Mouse (Mus musculus): ENCODE data around the gene Nhp2.
A peak's percentile ranks its signal among the peaks of the same experiment; 100 is the strongest.

The Nhp2 gene

DNA sequence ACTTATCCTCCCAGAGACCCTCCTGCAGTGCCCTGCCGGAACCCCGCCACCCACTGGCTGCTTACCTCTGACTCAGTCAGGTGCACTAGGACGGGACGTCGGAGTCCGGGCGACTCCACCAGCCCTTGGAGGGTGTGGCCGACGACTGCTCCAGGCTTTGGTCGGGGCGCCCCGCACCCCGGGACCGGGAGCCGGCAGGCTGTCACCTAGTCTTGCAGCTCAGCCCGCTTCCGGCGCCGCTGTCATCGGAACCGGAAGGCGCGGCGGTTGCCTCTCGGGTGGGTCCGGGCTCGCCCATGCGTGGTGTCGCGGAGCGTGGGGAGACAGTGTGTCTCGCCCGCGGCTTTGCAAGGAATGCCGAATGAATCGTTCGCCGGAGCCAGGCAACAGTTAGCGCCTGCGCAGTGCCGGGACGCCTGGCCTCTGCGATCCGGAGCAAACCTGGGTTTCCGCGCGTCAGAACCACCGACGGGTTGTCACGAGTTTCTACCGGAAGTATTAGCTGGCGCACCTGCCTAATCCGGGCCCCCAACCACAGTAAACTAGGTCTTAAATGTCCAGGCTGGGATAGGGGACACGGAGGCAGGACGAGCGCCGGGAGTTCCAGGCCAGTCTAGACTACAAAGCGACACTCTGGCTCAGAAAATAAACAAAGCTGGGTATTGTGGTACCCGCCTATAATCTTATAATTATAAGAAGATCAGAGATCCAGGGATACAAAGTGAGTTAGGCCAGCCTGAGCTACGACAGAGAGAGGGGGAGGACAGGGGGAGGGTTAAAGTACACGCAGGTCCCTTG, 16.2 kb downstream of the Nhp2 start, which contains the start of gene Rmnd5b:
Gene Rmnd5b (minus strand): TSS at position 372 of the 798 bp plus-strand sequence.
- DNase-seq = peak; percentile 90 to 93

DNA sequence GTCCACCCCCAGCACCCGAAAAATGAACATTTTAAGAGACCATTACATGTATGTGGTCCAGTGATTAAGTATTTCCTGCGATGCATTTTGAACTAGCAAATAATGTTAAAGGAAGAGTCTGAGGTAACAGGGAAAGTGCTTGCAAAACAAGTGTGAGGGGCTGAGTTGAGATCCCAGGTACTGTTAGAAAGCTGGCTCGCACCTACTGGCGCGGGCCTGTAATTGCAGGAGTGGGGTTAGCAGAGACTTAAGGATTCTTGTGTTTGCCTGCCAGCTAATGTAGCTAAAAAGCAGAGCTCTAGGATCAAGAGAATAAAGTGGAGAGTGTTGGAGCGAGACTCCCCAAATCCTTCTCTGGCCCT, 16.8 kb downstream of the Nhp2 start:
- DNase-seq = peak; percentile 63 to 76

DNA sequence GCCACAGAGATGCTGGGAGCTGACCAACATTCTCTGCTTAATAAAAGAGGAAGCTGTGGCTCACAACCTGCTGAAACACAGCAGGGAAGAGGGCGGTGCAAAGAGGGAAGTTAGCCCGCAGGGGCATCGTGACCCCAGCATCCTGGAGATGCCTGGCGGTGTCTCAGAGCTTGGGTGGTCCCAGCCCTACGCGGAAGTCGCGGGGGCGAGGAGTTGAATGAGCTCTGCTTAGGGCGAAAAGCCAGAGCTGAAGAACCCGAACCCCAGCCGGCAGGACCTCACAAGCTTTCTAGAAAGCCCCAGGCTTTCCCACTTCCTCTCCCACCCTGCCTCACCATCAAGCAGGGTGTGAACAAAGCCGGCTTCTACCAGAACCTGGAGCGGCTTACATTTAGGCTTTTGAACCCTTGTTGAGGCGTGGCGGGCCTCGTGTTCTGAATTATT, 18.5 kb downstream of the Nhp2 start:
- DNase-seq = peak; percentile 59 to 63

GRCm38 (mm10) chr11:51638497-51638896, 19.0 kb downstream of the Nhp2 start:
- DNase-seq = no peak

DNA sequence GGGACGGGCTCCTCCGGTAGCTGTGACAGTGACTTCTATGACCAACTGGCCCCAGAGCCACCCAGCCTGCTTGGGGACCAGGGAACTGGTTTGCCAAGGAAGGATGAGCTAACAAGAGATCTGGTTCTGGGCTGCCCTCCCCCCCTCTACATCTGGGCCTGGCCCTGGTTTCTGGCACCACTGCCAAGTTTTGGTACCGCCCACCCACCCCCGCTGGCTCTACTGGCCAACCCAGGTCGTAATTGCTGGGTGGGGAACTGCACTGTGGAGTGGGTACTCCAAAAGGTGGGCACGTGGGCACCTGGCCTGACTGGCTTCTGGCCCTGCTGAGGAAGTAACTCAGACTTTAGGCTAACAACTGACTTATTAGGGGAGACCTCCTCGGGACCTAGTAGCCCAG, 21.2 kb downstream of the Nhp2 start:
- peak; percentile 69 to 80 for DNase-seq

GRCm38 (mm10) chr11:51643202-51643601, 23.7 kb downstream of the Nhp2 start:
- peak in 1 of 2 experiments; percentile 19 for DNase-seq

GRCm38 (mm10) chr11:51643761-51644160, 24.2 kb downstream of the Nhp2 start:
- DNase-seq = no peak

- DNase-seq = peak; percentile 27 to 35
These were observed 24.7 kb downstream of the Nhp2 start for GRCm38 (mm10) chr11:51644217-51644616.

DNA sequence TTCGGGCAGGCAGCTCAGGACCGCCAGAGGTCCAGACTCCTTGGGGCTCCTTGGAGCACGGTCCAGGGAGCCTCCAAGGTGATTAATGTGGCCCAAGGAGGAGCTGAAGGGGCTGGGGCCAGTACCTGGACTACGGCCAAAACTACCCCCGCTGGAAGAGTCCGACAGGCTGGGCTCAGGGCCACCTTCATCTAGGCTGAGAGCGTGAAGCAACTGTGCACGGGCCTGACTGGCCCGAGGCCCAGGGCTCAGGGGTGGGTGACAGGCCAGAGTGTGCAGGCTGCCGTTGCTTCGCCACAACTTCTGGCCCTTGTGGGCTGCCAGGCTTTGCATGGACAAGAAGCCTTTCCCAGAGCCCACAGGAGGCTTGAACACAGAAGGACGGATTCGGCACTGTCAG, 25.8 kb downstream of the Nhp2 start:
- no peak for DNase-seq

DNA sequence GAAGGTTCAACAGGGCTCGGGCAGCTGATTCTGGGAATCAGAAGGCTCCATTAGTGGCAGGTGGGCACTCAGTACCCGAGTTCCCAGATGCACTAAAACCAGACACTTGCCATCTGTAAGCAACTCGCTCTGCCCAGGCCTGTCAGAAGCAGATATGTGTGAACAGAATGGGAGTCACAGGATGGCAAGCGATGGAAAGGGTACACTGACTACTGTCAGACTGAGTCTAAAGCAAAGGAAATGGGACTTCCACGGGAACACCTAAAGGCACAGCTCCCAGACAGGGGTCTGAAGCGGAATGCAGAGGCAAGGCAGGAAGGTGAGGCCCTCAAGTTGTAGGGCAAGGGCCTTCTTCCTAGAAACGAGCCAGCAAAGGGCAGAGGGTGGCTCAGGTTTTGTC, 26.7 kb downstream of the Nhp2 start:
- no peak for DNase-seq

GRCm38 (mm10) chr11:51646751-51647667, 27.5 kb downstream of the Nhp2 start:
- DNase-seq = peak; percentile 60 to 78

DNA sequence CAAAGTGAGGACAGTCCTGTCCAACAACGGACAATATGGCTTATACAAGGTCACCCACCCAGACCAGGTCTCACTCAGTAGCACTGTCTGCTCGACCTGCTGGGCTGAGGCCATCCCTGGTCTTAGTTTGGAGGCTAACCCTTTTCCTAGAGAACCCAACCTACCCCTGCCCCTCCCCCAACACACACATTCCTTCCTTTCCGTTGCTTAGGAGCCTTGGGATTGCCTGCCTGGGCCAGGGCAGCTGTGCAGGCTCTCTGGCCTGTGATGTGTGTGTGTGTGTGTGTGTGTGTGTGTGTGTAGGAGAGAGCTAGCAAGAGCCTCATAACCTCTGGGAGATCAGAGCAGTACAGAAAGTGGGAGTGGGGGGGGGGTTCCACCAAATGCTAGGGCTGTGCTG, 29.0 kb downstream of the Nhp2 start:
- peak in 1 of 2 experiments; percentile 42 for DNase-seq

- no peak for DNase-seq
These were observed 29.8 kb downstream of the Nhp2 start for GRCm38 (mm10) chr11:51649111-51649888.

DNA sequence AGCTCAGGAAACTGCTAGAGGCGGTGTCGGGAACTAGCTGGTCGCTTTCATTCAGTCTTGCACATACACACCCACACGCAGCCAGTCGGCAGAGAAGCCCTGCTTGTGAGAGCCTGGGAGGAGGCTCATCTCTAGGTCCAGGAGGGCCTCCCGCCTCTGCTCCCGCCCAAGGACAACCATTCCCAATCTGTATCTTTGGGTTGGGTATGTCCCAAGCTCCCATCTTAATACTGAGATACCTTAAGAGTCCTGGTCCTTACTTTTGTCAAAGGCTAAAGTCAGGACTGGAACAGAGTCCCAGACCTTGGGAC, 30.3 kb downstream of the Nhp2 start:
- peak in 1 of 2 experiments; percentile 29 for DNase-seq

DNA sequence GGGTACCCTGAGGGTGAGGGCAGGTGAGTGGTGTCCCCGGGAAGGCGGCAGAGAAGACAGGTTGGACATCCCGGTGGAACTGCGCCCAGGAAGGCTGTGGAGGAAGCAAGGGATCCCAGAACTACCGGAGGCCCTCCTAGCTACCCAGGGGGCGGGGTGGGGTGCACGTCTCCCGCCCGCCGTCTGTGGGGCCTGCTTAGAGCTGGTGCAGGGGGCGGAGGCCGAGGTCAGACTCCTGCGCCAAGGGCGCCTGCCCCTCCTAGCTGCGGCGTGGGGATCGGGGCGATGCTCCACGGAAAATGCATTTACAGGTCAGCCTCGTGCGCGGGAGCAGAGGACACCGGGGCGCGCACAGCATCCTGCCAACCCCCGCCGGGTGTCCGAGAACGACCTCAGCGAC, 30.7 kb downstream of the Nhp2 start:
- DNase-seq = peak; percentile 38 to 42

- DNase-seq = peak; percentile 82 to 86
These were observed 31.4 kb downstream of the Nhp2 start, which contains the start of the genes N4bp3 and D930048N14Rik for GRCm38 (mm10) chr11:51650691-51651515. Gene N4bp3, minus strand, starts transcription at chr11:51650842. Gene D930048N14Rik, plus strand, starts transcription at chr11:51650954.

GRCm38 (mm10) chr11:51652889-51653418, 33.4 kb downstream of the Nhp2 start:
- no peak for DNase-seq

DNA sequence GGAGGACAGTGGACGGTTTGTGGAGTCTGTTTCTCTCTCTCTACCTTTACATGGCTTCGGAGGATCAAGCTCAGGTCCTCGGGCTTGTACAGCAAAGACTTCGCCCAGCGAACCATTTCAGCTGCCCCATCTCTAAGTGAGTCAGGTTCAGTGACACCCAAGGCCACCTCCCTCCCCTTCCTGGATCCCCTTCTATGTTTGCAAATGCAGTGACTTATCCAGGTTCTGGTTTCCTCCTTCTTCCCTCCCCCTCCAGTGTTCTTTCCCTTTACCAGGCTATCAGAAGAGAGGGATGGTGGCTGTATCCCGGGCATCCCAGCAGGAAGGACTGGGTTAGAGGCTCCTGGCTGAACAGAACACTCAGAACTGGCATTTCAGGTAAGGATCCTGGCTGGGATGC, 34.2 kb downstream of the Nhp2 start:
- no peak for DNase-seq

GRCm38 (mm10) chr11:51654891-51655290, 35.4 kb downstream of the Nhp2 start:
- DNase-seq = no peak

- DNase-seq = peak; percentile 61 to 76
These were observed 37.4 kb downstream of the Nhp2 start for GRCm38 (mm10) chr11:51656798-51657521.

GRCm38 (mm10) chr11:51658291-51658690, 38.8 kb downstream of the Nhp2 start:
- peak in 1 of 2 experiments; percentile 50 for DNase-seq

Data from lung, adult 18-20 months (tissue).